Mouse (Mus musculus) spleen, adult 2 months (tissue): ENCODE measurements around the gene Mthfsd. TPM values are rescaled to one million over a fixed set of nuclear protein-coding genes. Genes with fewer than 3 reads are reported as not detected.
A peak's percentile ranks its signal among the peaks of the same experiment; 100 is the strongest.

Experiments
- DNase-seq, 2 experiments: peaks; one replicate each; pipeline versions ENCODE4 v3.0.0 to v3.0.0-alpha.2; 2012 to 2021; ENCODE audit warnings: low spot score in 2 of 2, low read depth in 1 of 2
- H3K27ac ChIP-seq: fragments of 200-500 bp; 2 replicates; pipeline ENCODE4 v1.5.1; 2012; ENCODE audit warnings: low read length, inconsistent platforms; ENCODE audit not compliant: insufficient read depth
- H3K27me3 ChIP-seq: fragments of 200-500 bp; 2 replicates; pipeline ENCODE4 v1.6.1; 2012; ENCODE audit warnings: mild to moderate bottlenecking, moderate library complexity, low read length, inconsistent platforms; ENCODE audit not compliant: control insufficient read depth, insufficient read depth
- H3K36me3 ChIP-seq: fragments of 200-500 bp; 2 replicates; pipeline ENCODE4 v1.6.1; 2012; ENCODE audit warnings: mild to moderate bottlenecking, low read length, inconsistent platforms; ENCODE audit not compliant: control insufficient read depth, insufficient read depth
- H3K4me1 ChIP-seq: fragments of 200-500 bp; 2 replicates; pipeline ENCODE4 v1.6.1; 2011; ENCODE audit warnings: inconsistent platforms; ENCODE audit not compliant: control insufficient read depth, insufficient read depth, insufficient read length
- H3K4me3 ChIP-seq: fragments of 200-500 bp; 2 replicates; pipeline ENCODE4 v1.5.1; 2011; ENCODE audit warnings: mild to moderate bottlenecking, inconsistent platforms; ENCODE audit not compliant: insufficient read depth, insufficient read length; ENCODE audit errors: extremely low read depth
- CTCF ChIP-seq: fragments of 200-500 bp; IDR thresholded peaks from 2 replicates; pipeline ENCODE4 v1.5.1; 2011; ENCODE audit warnings: mild to moderate bottlenecking, inconsistent platforms; ENCODE audit not compliant: insufficient read depth, insufficient read length, insufficient replicate concordance; ENCODE audit errors: extremely low read depth
- POLR2A ChIP-seq: fragments of 200-500 bp; IDR thresholded peaks from 2 replicates; pipeline ENCODE4 v1.6.1; 2011; ENCODE audit warnings: low read depth, low read length, inconsistent platforms
- WGBS: fragments of 180-500 bp; shearing (Covaris S2); methylation state at CpG from one replicate; pipeline ENCODE4 v1.1.7; 2018; 5-methylcytosine and 5-hydroxymethylcytosine counted together
- polyA plus RNA-seq: library from polyadenylated mRNA; depleted of rRNA; stranded (reverse); fragments of >200 nt; gene quantifications from 2 replicates; pipeline ENCODE4 v1.2.3, GENCODE M21; 2012

Mthfsd gene
- polyA plus RNA-seq, 1 experiment: 33.6 TPM

DNA sequence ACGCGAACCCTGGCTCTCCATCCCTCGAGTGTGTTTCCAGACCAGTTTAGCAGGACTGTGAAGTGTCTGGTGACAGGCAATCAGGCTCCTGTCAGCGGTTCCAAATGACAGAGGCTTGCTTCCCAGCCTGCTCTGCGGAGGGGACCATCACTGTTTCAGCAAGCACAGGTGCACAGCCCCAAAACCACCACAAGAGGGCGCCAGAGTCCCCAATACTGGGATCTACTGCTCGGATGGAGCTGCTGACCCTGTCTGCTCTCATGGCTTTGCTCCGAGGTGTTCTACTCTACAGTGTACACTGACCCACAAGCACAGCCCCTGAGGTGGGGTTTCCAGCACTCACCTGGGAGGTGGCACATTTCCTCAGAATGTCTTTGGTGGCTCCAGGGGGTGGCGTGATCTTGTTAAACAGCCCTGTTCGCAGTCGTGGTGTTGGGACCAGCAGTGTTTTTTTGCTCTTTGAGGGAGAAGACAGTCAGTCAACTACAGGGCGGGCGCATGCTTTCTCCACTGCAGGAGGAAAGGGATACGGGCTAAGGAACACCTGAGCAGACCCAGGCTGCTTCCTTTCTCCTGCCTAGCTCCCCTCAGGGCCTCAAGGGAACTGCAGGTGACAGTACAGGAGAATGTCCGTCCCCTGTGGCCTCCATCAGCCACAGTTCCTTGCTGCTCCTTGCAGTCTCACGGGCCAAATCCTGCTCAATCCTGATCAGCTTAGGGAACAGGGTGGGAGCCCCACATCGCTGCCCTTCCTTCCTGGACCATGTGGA lies 4.0 kb downstream of the Mthfsd start:
- TF ChIP-seq CTCF: peak; percentile 96
- no peak for TF ChIP-seq POLR2A
- Histone ChIP-seq H3K4me1 (peaks cover under 1% of the 10 kb centered on the region; the same call in 1 of the 2 replicates), H3K36me3 (peaks cover 15% of the 10 kb centered on the region), H3K4me3 (no peak overlapping the region), H3K27me3 (no peaks in the 10 kb centered on the region), H3K27ac (no peak overlapping the region)
- peak; percentile 33 to 71 for DNase-seq
- WGBS: 62% methylated on average over 17 of the region's 17 CpGs

DNA sequence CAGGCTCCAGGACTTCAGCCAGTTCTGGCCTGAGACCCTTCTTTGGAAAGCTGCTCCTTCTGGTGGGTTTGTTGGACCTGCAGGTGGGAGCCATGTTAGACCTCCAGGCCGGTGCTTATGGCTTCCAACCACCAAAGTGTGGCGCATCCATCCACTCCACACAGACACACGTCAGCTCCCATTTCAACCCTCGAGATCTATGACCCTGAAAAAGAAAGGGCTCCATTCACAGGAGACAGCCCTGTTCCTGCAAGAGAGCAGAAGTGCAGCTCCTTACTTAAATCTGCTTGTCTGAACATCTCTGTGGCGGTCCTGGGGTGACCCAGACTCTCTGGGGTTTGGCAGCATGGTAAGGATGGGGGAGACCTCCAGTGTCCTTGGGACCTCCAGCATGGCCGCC lies 14.7 kb downstream of the Mthfsd start:
- Histone ChIP-seq H3K36me3 (peaks cover 6% of the 10 kb centered on the region), H3K4me3 (no peak overlapping the region), H3K27ac (no peak overlapping the region), H3K27me3 (peaks cover 23% of the 10 kb centered on the region), H3K4me1 (no peaks in the 10 kb centered on the region)
- 60% methylated on average over 6 of the region's 6 CpGs for WGBS
- TF ChIP-seq POLR2A (no peak), CTCF (no peak)
- DNase-seq: no peak

DNA sequence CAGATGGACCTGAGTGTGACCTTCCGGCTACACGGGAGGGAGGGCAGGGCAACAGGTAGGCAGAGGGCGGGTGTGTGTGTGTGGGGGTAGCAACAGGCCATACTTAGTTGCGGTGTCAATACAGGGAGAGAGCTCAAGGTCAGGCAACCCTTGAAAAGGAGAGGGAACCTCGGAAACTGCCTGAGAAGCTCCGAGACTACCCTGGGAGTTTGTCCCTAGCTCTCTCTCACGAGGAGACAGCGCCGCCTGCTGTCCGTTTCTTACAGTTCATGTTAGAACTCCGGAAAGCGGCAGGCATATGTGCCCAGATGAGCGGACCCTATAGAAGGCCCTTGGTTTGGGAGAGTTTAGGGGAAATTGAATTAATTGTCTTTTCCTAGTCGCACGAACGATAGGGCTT lies 15.6 kb downstream of the Mthfsd start:
- Histone ChIP-seq H3K4me3 (no peak overlapping the region), H3K4me1 (no peaks in the 10 kb centered on the region), H3K27ac (no peak overlapping the region), H3K36me3 (no peaks in the 10 kb centered on the region), H3K27me3 (peaks cover 25% of the 10 kb centered on the region)
- 2% methylated on average over 16 of the region's 16 CpGs for WGBS
- peak; percentile 42 to 59 for DNase-seq
- TF ChIP-seq CTCF (peak; percentile 72; the same call in 1 of the 2 replicates), POLR2A (no peak)

DNA sequence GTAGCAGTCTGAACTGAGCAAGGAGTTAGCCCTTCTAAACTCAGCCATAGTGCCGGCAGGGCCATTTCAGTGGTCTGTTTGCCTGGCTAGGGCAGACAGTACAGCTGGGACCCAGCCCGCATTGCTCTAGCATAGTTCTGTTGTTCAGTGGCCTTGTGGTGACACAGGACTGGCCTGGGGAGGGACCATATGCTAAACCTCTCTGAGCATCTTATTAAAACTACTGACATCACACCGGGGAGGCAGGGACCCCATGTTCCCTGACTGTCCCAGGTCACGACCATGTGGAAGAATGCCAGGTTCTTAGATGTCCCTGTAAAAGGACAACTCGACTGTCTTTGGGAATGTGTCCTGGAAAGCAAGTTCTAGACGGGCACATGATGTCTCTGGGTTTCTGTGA lies 16.1 kb downstream of the Mthfsd start:
- Histone ChIP-seq H3K36me3 (no peaks in the 10 kb centered on the region), H3K4me1 (no peaks in the 10 kb centered on the region), H3K4me3 (no peak overlapping the region), H3K27me3 (peaks cover 27% of the 10 kb centered on the region), H3K27ac (no peak overlapping the region)
- TF ChIP-seq POLR2A (no peak), CTCF (no peak)
- DNase-seq: no peak
- WGBS: 23% methylated on average over 6 of the region's 6 CpGs

DNA sequence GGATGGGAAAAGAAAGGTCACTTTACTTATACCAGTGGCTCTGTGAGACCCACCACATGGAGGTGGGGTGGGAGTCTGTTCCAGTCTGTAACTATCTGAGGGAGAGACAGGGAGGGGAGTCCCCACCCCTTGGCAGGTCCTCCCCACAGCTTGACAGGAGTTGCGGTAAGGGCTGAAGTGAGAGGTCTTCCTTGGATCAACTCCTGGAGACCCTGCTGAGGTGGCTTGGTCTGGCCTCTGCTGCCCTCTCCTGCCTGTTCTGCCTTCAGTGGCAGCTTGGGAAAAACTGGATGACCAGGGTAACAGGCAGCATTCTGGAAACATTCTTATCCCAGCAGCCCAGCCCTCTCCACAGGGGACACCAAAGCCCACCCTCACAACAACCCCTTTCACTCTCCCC lies 17.5 kb downstream of the Mthfsd start:
- H3K27me3 ChIP-seq: peaks cover 33% of the 10 kb centered on the region
- no peak overlapping the region for H3K27ac ChIP-seq
- no peak for TF ChIP-seq POLR2A
- no peak for TF ChIP-seq CTCF
- H3K4me1 ChIP-seq: no peaks in the 10 kb centered on the region
- H3K36me3 ChIP-seq: no peaks in the 10 kb centered on the region
- no peak overlapping the region for H3K4me3 ChIP-seq
- 17% methylated on average over 1 of the region's 1 CpGs for WGBS
- no peak for DNase-seq

DNA sequence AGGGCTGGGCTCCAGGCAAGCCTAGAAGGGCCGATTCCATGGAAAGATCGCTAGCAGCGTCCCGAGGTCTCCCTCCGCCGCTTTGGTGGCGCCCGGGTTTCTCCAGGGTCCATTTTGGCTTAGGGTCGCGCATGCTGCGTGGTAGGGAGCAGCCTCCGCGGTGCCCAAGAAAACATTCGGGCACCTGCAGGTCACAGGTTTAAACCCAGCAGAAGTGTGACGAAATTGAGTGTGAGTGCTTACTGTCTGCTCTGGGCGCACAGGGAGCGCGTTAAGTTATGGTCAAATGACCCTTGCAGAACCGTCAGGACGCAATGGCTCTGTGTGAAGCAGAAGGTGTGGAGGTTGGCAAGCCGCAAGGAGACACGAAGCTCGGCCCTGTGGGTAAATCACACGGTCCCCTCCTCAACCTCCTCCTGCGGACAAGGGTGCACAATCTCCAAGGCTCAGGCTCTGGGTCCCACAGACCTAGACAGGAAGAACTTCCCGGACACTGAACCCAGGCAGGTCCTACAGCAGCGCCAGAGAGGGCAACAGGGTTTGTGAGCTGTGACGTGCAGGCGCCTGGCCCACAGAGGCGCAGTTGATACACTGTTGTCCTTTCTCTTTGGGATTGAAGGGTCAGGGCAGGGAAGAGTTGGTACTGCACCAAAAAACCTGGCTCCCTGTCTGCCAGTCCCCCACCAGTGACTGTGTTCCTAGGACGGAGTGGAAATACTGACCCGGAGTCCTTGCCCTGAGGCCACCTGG lies 18.4 kb downstream of the Mthfsd start:
- Histone ChIP-seq H3K36me3 (no peaks in the 10 kb centered on the region), H3K27me3 (peaks cover 37% of the 10 kb centered on the region), H3K27ac (no peak overlapping the region), H3K4me1 (peaks cover 1% of the 10 kb centered on the region; the same call in 1 of the 2 replicates), H3K4me3 (no peak overlapping the region)
- no peak for DNase-seq
- TF ChIP-seq POLR2A (no peak), CTCF (no peak)
- 20% methylated on average over 32 of the region's 32 CpGs for WGBS
